Mouse (Mus musculus) MEL-GATA-1-ER (cell line): ENCODE measurements around the gene Ftcd.

Experiments
- DNase-seq: peaks from one replicate; pipeline ENCODE4 v3.0.0-alpha.2; 2012; ENCODE audit warnings: low read depth; ENCODE audit errors: extremely low read depth

The Ftcd gene

GRCm38 (mm10) chr10:76575374-76575773, at the start of gene Ftcd:
Ftcd (plus strand) TSS chr10:76575648.
- DNase-seq = no peak

GRCm38 (mm10) chr10:76530922-76531321, 44.5 kb upstream of the Ftcd start:
- DNase-seq = no peak

- peak; percentile 87 for DNase-seq
Observed at GRCm38 (mm10) chr10:76531375-76531774, 44.1 kb upstream of the Ftcd start, which contains the start of gene Lss. Lss (plus strand) TSS chr10:76531588.

GRCm38 (mm10) chr10:76531828-76532227, 43.6 kb upstream of the Ftcd start:
- DNase-seq = no peak

GRCm38 (mm10) chr10:76535526-76535925, 39.9 kb upstream of the Ftcd start:
- no peak for DNase-seq

GRCm38 (mm10) chr10:76537619-76538018, 37.8 kb upstream of the Ftcd start:
- DNase-seq = no peak

GRCm38 (mm10) chr10:76541336-76542085, 33.9 kb upstream of the Ftcd start:
- DNase-seq = no peak

- DNase-seq = peak; percentile 23
Observed at GRCm38 (mm10) chr10:76542636-76543375, 32.6 kb upstream of the Ftcd start.

- no peak for DNase-seq
Observed at GRCm38 (mm10) chr10:76546566-76546965, 28.9 kb upstream of the Ftcd start.

GRCm38 (mm10) chr10:76548218-76548617, 27.2 kb upstream of the Ftcd start:
- DNase-seq = no peak

- no peak for DNase-seq
Observed at GRCm38 (mm10) chr10:76550458-76550857, 25.0 kb upstream of the Ftcd start.

GRCm38 (mm10) chr10:76551556-76551955, 23.9 kb upstream of the Ftcd start:
- no peak for DNase-seq

- no peak for DNase-seq
Observed at GRCm38 (mm10) chr10:76554061-76554460, 21.4 kb upstream of the Ftcd start.

GRCm38 (mm10) chr10:76561972-76562371, 13.5 kb upstream of the Ftcd start, which contains the start of gene Spatc1l:
Spatc1l (plus strand) TSS chr10:76562272.
- no peak for DNase-seq

GRCm38 (mm10) chr10:76569996-76570685, 5.3 kb upstream of the Ftcd start:
- no peak for DNase-seq

- DNase-seq = peak; percentile 32
Observed at GRCm38 (mm10) chr10:76571070-76571469, 4.4 kb upstream of the Ftcd start.

GRCm38 (mm10) chr10:76572151-76572550, 3.3 kb upstream of the Ftcd start:
- no peak for DNase-seq

- no peak for DNase-seq
Observed at GRCm38 (mm10) chr10:76576920-76577319, 1.5 kb downstream of the Ftcd start.

GRCm38 (mm10) chr10:76584138-76584537, 8.7 kb downstream of the Ftcd start:
- DNase-seq = no peak

GRCm38 (mm10) chr10:76586190-76586589, 10.7 kb downstream of the Ftcd start:
- DNase-seq = no peak

GRCm38 (mm10) chr10:76590197-76590596, 14.7 kb downstream of the Ftcd start:
- DNase-seq = no peak

GRCm38 (mm10) chr10:76596338-76596737, 20.9 kb downstream of the Ftcd start:
- no peak for DNase-seq
